Mouse (Mus musculus) liver, adult 2 months (tissue): ENCODE results near the gene Phlda3. TPM values are rescaled to one million over a fixed set of nuclear protein-coding genes. Genes with fewer than 3 reads are reported as not detected.
A peak's percentile ranks its signal among the peaks of the same experiment; 100 is the strongest.

Experiments used
- DNase-seq: peaks from one replicate; pipeline ENCODE4 v3.0.0-alpha.2; 2011; ENCODE audit warnings: low read depth, low spot score; ENCODE audit errors: extremely low read depth
- H3K27ac ChIP-seq: fragments of 200-500 bp; replicated peaks from 2 replicates; pipeline ENCODE4 v1.5.1; 2012; ENCODE audit warnings: low read depth, mild to moderate bottlenecking, control low read depth, inconsistent platforms, low read length; ENCODE audit not compliant: insufficient read depth
- H3K27me3 ChIP-seq: fragments of 200-500 bp; 2 replicates; pipeline ENCODE4 v1.6.1; 2012; ENCODE audit warnings: mild to moderate bottlenecking, moderate library complexity, low read length, inconsistent platforms; ENCODE audit not compliant: control insufficient read depth, insufficient read depth
- H3K36me3 ChIP-seq: fragments of 200-500 bp; 2 replicates; pipeline ENCODE4 v1.6.1; 2012; ENCODE audit warnings: low read length, inconsistent platforms; ENCODE audit not compliant: control insufficient read depth, insufficient read depth
- H3K4me1 ChIP-seq: fragments of 200-500 bp; 2 replicates; pipeline ENCODE4 v1.6.1; 2011; ENCODE audit warnings: low read length; ENCODE audit not compliant: control insufficient read depth, insufficient read depth
- H3K4me3 ChIP-seq: fragments of 200-500 bp; 2 replicates; pipeline ENCODE4 v1.5.1; 2011; ENCODE audit warnings: low read depth, mild to moderate bottlenecking, control low read depth, low read length, moderate library complexity; ENCODE audit not compliant: insufficient read depth
- H3K79me2 ChIP-seq: fragments of 200-500 bp; 2 replicates; pipeline ENCODE4 v1.6.1; 2012; ENCODE audit warnings: inconsistent platforms, mild to moderate bottlenecking, low read length, moderate library complexity; ENCODE audit not compliant: control insufficient read depth, insufficient read depth
- H3K9ac ChIP-seq: fragments of 200-500 bp; 2 replicates; pipeline ENCODE4 v1.6.1; 2012; ENCODE audit warnings: low read depth, mild to moderate bottlenecking, control low read depth, inconsistent platforms, low read length
- CTCF ChIP-seq: fragments of 200-500 bp; IDR thresholded peaks from 2 replicates; pipeline ENCODE4 v1.5.1; 2011; ENCODE audit warnings: low read depth, low read length, control low read depth
- POLR2A ChIP-seq: fragments of 200-500 bp; IDR thresholded peaks from 2 replicates; pipeline ENCODE4 v1.6.1; 2011; ENCODE audit warnings: low read length, control low read depth; ENCODE audit not compliant: insufficient read depth; ENCODE audit errors: extremely low read depth
- WGBS: fragments of 180-500 bp; shearing (Covaris S2); methylation state at CpG from one replicate; pipeline ENCODE4 v1.1.7; 2018; 5-methylcytosine and 5-hydroxymethylcytosine counted together
- polyA plus RNA-seq: library from polyadenylated mRNA; depleted of rRNA; stranded (reverse); fragments of >200 nt; gene quantifications from 2 replicates; pipeline ENCODE4 v1.2.3, GENCODE M21; 2012
- total RNA-seq: library from RNA; depleted of rRNA; stranded (reverse); fragments of >200 nt; gene quantifications from 2 replicates; pipeline ENCODE4 v1.2.3, GENCODE M21; 2014

Phlda3 gene
- total and polyA plus RNA-seq, 2 experiments, result 1.7 to 1.8 TPM

DNA sequence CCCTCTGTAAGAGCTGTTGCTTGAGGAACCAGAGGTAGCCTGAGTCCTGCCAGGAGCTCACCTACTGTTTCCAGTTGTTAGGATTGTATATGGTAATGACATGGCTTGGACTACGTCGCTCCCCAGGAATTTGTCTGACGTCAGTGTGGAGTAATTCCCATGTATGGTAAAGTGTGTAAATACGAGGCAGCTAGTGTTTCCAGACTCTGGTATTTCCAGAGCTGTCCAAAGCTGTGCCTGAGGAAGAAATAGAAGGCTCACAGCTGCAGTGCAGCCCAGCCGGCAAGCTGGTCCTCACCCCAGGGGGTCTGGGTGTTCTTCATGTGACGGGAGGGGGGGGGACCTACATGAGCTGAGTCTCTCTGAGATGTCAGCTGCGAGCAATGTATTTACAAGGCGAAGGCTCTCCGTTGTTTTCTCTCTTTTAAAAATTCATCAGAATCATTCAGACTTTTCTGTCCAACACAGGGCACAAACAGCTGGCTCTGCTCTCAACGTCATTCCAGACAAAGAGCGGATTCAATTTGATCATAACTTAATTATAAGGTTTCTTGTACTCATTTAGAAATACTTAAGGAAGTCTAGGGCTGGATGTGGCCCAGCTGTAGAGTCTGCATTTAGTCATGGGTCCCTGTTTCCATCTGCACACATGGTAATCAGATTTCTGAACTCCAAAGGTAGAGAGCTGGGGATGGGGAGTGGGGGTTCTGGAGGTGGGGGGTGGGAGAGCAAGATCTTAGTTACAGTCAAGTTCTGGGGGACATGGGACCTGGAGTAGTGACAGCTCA is 33.8 kb upstream of the Phlda3 start:
- 80% methylated on average over 11 of the region's 11 CpGs for WGBS
- Histone ChIP-seq H3K36me3 (no peaks in the 10 kb centered on the region), H3K4me1 (peaks cover 10% of the 10 kb centered on the region; the same call in 1 of the 2 replicates), H3K4me3 (no peak overlapping the region), H3K9ac (no peak overlapping the region), H3K27me3 (no peaks in the 10 kb centered on the region), H3K79me2 (no peaks in the 10 kb centered on the region), H3K27ac (no peak overlapping the region; the same call in 1 of the 2 replicates)
- DNase-seq, result no peak
- no peak for TF ChIP-seq CTCF
- TF ChIP-seq POLR2A, result no peak

DNA sequence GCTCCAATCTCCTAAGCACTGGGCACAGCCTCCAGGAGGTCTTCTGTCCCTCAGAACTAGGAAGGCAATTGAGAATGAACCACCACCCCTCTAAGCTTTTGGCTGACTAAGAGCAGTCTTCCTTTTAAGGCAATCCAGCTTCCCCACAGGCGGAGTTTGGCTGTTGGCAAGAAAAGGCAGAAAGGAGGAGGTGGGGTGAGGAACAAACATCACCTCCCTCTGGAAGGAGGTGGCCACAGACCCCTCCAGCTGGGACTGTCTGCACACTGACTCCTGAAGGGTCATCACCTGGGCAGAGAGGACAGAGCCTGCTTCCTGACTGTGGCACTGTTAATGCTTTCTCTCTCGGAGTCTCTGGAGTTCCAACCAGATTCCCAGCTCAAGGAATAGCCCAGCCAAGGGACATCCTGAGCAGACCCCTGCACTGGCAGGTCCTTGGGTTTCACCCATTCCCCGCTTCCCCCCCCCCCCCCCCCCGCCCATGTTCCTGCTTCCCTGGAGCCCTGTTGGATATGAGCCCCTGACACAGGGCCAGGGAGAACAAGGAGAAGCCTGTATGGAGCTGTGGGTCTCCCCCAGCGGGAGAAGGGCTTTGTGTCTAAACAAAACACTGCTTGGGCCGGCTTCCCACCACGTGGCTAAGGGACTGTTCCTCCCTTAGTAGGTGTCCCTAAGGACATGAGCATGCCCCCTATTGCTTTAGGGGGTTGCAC is 31.5 kb upstream of the Phlda3 start:
- TF ChIP-seq CTCF, result no peak
- TF ChIP-seq POLR2A, result no peak
- H3K4me3 ChIP-seq, result no peak overlapping the region
- no peak overlapping the region for H3K9ac ChIP-seq
- no peaks in the 10 kb centered on the region for H3K79me2 ChIP-seq
- 68% methylated on average over 7 of the region's 7 CpGs for WGBS
- no peaks in the 10 kb centered on the region for H3K27me3 ChIP-seq
- H3K36me3 ChIP-seq, result no peaks in the 10 kb centered on the region
- peaks cover 10% of the 10 kb centered on the region; the same call in 1 of the 2 replicates for H3K4me1 ChIP-seq
- H3K27ac ChIP-seq, result no peak overlapping the region
- DNase-seq, result no peak

DNA sequence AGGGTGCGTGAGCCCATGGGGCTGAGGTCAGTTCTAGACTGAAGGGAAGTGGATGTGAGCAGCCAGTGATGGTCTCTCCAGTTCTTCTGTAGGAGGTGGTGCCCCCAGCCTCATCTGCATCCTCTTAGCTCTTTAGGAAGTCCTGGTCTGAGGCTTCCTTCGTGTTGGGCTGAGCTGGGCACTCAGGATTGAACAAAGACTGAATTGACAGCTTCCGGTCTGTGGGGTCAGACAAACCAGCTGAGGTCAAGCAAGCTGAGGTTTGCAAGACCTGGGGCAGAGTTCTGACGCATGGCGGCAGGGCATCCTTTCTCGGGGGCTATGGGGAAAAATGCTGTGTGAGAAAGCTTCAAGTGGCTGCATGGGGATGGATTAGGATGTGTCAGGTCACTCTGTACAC is 30.5 kb upstream of the Phlda3 start:
- Histone ChIP-seq H3K27me3 (no peaks in the 10 kb centered on the region), H3K9ac (no peak overlapping the region), H3K36me3 (no peaks in the 10 kb centered on the region), H3K4me3 (no peak overlapping the region), H3K4me1 (peaks cover 10% of the 10 kb centered on the region; the same call in 1 of the 2 replicates), H3K79me2 (no peaks in the 10 kb centered on the region), H3K27ac (no peak overlapping the region)
- no peak for DNase-seq
- 65% methylated on average over 6 of the region's 6 CpGs for WGBS
- TF ChIP-seq CTCF, result no peak
- TF ChIP-seq POLR2A, result no peak

DNA sequence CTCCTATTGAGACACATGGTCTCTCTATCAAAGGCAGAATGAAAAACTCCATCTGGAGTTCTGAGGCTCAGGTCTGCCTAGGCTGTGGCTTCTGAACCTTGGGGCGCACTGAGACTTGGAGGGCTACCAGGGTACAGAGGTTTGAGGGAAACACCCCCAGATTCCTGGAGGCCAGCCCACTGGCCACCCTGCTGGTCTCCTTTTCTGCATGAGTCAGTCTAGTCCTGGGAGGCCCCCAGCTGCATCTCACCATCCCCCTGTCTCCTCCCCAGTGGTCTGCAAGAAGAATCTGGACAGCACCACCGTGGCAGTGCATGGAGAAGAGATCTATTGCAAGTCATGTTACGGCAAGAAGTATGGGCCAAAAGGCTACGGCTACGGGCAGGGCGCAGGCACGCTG is 20.9 kb upstream of the Phlda3 start:
- H3K36me3 ChIP-seq, result no peaks in the 10 kb centered on the region
- TF ChIP-seq CTCF (no peak), POLR2A (no peak)
- WGBS, result 88% methylated on average over 7 of the region's 7 CpGs

DNA sequence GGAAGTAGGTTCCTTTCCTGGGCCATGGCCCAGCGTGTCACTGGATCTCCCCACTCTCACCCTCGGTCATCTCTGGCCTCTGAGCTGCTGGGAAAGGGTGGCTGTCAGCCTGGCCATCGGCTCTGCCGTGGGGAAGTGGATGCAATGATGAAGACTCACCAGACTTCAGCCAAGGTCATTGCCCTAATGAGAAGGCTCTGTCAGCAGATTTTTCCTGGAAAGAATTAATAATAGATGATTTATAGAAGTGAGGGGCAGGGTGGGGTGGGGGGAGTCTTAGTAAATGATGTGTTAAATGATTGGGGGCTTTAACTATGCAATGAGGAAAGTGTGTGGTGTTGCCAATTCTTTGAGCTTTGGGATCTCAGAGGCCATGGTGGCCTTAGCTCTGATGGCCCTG is 19.7 kb upstream of the Phlda3 start:
- H3K27ac ChIP-seq, result no peak overlapping the region
- 0 out of 2 replicates have a peak, but pooled peaks cover 2% of the 10 kb centered on the region for H3K4me1 ChIP-seq
- peak; percentile 28 for DNase-seq
- no peaks in the 10 kb centered on the region for H3K79me2 ChIP-seq
- H3K27me3 ChIP-seq, result no peaks in the 10 kb centered on the region
- no peaks in the 10 kb centered on the region for H3K36me3 ChIP-seq
- no peak overlapping the region for H3K9ac ChIP-seq
- TF ChIP-seq POLR2A (no peak), CTCF (no peak)
- 75% methylated on average over 4 of the region's 4 CpGs for WGBS
- no peak overlapping the region for H3K4me3 ChIP-seq

More for the DNA sequence above, 20.9 kb upstream of the Phlda3 start:
- H3K9ac ChIP-seq, result no peak overlapping the region
- H3K4me3 ChIP-seq, result no peak overlapping the region
- DNase-seq, result no peak
- H3K79me2 ChIP-seq, result no peaks in the 10 kb centered on the region
- 0 out of 2 replicates have a peak, but pooled peaks cover 2% of the 10 kb centered on the region for H3K4me1 ChIP-seq
- no peak overlapping the region for H3K27ac ChIP-seq
- no peaks in the 10 kb centered on the region for H3K27me3 ChIP-seq
